Mouse (Mus musculus): ENCODE measurements around the gene Cops3.

Gene Cops3

DNA sequence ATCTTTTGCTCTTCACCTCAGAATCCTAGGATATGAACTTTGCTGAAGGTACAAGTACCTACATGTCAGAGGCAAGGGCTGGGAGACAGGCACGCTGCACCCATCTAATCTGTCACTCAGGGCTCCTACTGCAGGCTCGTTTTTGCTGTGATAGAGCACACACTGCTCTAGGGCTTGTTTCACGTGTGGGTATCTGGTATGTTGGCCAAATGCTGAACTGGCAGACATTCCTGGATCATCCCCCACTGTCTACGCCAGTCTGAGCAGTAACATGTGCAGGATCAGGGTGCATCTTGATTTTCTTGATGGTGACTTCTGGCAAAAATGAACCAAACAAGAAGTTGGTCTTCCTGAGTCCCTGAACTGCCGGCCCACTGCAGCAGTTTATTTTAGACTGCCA, 62.4 kb downstream of the Cops3 start:
- DNase-seq (ENCODE audit: low spot score) = no peak

DNA sequence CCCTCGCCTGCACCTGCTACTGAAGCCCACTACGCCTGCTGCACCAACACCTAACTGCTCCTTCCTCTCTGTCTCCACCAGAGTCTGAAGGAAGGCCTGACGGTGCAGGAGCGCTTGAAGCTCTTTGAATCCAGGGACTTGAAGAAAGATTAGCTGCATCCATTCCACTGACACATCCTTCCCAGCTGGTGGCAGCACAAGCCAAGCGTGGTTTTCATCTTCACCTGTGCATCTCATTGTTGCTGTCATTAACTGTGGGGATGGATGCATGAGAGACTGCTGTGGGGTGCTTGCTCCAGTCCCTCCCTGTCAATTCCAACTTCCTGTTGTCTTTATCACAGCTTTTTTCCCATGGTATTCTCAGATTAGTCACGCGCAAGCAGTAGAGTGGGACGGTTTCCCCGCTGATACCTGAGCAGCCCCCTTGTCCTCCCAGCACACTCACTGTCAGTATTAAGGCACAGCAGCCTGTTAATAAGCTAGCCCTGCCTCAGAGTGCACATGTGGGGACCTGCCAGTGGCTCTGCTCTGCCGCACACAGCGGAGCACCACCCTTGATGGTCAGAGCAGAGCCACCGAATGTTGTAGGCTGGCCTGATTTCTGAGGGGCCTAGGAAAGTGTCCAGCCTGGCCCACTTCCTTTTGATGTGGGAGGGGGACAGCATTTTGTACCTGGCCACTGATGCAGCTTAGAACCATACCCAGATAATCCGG, 64.0 kb downstream of the Cops3 start:
- no peak for DNase-seq (ENCODE audit: low spot score)

DNA sequence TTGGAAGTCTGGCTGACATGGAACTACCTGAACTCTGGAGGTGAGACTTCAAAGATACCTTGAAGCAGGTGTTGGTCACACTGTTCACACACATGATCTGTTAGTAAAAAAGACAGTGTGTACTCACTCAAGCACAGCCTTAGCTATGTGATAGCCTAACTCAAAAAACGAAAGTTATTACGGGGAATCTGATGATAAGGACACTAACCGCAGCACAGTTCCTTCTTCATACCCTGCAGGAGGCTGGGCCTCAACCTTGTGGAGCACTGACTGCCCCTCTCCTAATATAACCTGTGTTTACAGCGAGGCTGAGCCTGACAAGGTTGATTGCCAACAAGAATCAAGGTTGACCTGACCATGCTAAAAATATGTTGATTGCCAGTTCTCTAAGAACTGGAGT, 65.1 kb downstream of the Cops3 start:
- no peak for DNase-seq (ENCODE audit: low spot score)

DNA sequence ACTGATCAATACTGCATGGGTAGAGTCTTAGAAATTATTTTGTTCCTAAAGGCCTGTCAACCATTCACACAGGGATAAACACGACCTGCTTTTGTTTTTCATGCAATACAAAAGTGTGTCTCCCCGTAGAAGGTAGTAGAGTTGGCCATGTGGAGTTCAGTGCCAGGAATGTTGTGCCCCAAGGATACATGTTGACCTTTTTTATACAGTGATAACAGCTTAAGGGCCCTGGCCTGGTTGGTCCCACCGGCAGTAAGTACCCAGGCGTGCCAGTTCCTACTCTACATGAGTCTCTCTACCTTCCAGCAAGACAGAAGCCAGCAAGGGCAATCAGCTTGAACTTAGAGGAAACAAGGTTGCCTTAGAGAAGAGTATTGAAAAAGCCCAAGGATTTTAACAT, 66.7 kb downstream of the Cops3 start:
- no peak for DNase-seq (ENCODE audit: low spot score)

DNA sequence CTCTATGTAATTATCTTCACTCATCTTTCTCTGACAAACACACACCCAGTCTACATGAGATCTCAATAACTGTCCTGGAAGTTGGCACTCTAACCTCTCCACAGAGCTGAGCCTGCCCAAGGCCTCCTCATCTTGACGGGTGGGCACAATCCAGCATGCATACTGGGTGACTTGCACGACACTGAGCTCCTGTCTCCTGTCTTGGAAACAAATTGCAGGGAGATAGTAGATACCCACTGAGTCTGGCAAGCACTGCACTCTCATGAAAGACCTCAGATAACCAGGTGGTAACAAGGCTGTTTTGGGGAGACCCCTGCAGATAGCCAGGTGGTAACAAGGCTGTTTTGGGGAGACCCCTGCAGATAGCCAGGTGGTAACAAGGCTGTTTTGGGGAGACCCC, 67.3 kb downstream of the Cops3 start:
- DNase-seq (ENCODE audit: low spot score) = no peak

DNA sequence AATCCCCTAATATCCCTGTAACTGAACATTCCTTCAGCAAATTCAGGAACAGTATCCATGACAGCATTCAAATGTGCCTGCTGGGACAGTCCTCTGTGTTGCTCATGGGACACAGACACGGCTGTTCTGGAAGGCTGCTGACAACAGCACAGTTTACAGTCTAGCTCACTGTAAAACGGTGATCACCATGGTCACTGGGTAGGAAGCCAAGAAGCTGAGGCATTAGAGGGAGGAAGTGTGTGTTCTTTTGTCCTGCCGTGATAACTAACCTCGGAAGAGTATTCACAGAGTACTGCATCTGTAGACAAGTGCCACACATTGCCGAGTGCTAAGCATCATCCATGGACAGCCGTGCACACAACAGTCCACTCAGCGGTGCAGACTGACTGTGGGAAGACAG, 68.9 kb downstream of the Cops3 start:
- DNase-seq (ENCODE audit: low spot score) = no peak

DNA sequence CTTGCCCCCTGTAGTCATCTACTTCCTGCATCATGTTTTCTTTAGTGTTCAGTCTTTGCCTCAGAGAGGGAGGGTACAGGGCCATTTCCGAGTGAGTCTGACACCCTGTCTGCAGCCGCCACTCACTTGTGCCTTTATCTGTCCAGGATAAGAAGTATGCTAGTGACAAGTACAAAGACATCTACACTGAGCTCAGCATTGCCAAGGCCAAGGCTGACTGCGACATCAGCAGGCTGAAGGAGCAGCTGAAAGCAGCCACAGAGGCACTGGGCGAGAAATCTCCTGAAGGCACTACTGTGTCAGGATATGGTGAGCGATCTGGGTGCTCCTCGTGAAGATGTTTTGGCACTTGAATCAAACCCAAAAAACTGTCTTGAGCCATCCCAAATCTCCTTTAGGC, 69.9 kb downstream of the Cops3 start:
- DNase-seq (ENCODE audit: low spot score) = no peak

DNA sequence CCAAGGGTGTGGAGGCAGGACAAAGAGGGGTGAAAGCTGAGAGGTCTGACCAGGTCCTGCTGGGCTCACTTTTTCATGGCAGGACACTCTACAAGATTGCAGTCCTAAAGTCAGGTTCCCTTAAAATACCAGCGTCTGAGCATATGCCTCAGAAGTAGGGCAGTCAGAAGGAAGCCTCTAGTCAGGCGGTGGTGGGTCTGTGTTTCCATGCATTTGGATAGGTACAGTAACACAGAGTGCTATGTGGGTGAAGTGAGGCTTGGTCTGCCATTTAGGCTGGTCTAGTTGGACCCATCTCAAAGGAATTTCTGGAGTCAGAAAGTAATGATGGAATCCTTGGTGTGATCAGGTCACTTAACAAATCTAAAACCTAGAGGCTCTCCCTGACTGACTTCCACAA, 70.3 kb downstream of the Cops3 start:
- no peak for DNase-seq (ENCODE audit: low spot score)
